Mouse (Mus musculus) thymus, postnatal 0 days (tissue): ENCODE data around the gene Ambp. TPM values are rescaled to one million over a fixed set of nuclear protein-coding genes. Genes with fewer than 3 reads are reported as not detected.

ENCODE experiments used
- DNase-seq: peaks from one replicate; pipeline ENCODE4 v3.0.0-alpha.2; 2015; ENCODE audit warnings: low spot score
- polyA plus RNA-seq: library from polyadenylated mRNA; unstranded; fragments of >200 nt; fragmentation: Nextera tagmentation; extraction: Ambion mirVana; gene quantifications from 2 replicates; pipeline ENCODE4 v1.2.1, GENCODE M21; 2015

Gene Ambp
- 0.31 and 0.85 TPM in 2 replicates for polyA plus RNA-seq

DNA sequence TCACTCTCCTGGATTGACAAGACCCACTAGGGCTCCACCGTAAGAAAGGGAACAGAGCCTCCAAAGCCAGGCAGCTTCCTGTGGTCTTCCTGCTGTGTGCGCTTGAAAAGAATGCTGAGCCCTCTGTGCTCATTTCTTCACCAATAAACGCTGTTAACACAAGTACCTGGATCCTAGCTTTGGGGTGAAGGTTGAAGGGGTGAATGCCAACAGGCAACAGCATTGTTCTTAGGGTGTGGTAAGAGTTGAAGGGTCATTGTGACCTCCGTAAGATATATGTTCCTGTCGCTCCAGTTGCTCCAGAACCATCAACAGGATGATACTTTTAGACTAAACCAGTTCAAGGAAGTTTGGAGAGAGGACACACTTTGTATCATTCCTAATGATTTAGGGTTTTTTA lies at the start of gene Ambp:
Ambp (minus strand) TSS at position 101 of the 400 bp plus-strand sequence.
- no peak for DNase-seq

GRCm38 (mm10) chr4:63203874-63204273 lies 49.3 kb upstream of the Ambp start:
- no peak for DNase-seq

DNA sequence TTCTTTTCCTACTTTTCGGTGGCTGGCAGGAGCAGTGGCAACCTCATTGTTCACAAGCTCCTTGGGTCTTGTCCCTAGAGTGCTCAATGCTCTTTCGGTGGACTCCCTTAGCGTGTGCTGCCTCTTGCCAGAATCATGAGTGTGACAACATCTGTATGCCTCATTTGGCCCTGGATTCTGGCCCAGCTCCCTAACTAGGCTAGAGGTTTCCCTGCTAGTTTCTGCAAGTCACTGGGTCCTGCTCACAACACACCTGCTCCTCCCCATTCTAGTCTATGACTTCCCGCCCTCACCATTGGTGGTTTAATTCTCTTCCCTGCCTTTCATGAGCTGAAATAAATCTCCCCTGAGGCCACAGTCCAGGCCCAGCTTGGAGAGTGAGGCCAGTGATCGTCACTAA lies 44.8 kb upstream of the Ambp start:
- no peak for DNase-seq

- DNase-seq: no peak
These were observed 39.8 kb upstream of the Ambp start for GRCm38 (mm10) chr4:63194366-63194765.

DNA sequence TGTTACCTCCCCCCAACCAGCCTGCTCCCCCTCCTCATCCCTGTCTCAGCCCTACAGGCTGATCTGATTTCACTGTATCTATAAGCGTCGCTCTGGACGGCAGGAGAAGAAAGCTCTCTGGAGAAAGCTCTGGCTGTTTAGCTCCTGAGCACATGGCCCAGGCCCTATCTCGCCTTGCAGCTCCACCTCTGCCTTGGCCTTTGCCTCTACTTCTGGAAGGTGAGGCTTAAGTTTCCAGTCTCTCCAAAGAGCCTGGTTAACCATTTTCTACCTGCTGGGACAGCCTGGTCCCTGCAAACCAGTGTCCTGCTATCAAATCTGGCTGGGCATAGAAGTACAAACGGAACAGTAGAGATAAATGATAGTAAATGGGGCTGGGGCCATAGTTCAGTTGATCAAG lies 37.0 kb upstream of the Ambp start:
- DNase-seq: no peak

GRCm38 (mm10) chr4:63186281-63186870 lies 31.8 kb upstream of the Ambp start:
- DNase-seq: no peak

GRCm38 (mm10) chr4:63181556-63181955 lies 27.0 kb upstream of the Ambp start:
- DNase-seq: peak; percentile 14

- DNase-seq: no peak
These were observed 17.5 kb upstream of the Ambp start, which contains the start of gene Kif12 for GRCm38 (mm10) chr4:63171969-63172685. Kif12 (minus strand) TSS chr4:63172131.

DNA sequence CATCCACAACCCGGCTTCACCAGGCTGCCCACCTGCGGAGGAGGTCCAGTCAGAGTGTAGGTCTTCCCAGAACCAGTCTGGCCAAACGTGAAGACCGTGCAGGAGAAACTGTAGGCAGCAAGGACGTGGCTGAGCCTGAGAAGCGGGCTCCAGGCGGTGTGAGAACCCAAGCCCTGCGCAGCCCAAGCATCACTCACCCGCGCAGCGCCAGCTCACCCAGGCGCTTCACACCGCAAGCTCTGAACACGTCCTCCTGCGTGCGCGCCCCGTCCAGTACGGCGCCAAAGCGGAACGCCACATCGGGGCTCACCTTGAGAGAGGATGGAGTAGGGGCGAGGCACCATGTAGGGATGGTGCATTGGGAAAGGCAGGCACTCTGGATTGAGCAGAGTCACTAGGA lies 16.5 kb upstream of the Ambp start:
- no peak for DNase-seq

GRCm38 (mm10) chr4:63170061-63170460 lies 15.5 kb upstream of the Ambp start:
- DNase-seq: no peak

- peak; percentile 33 for DNase-seq
These were observed 11.7 kb upstream of the Ambp start for GRCm38 (mm10) chr4:63166323-63166722.

GRCm38 (mm10) chr4:63165636-63166035 lies 11.0 kb upstream of the Ambp start:
- no peak for DNase-seq

- peak; percentile 70 for DNase-seq
These were observed 4.5 kb upstream of the Ambp start for GRCm38 (mm10) chr4:63158961-63159592.

GRCm38 (mm10) chr4:63158192-63158591 lies 3.6 kb upstream of the Ambp start:
- DNase-seq: no peak

DNA sequence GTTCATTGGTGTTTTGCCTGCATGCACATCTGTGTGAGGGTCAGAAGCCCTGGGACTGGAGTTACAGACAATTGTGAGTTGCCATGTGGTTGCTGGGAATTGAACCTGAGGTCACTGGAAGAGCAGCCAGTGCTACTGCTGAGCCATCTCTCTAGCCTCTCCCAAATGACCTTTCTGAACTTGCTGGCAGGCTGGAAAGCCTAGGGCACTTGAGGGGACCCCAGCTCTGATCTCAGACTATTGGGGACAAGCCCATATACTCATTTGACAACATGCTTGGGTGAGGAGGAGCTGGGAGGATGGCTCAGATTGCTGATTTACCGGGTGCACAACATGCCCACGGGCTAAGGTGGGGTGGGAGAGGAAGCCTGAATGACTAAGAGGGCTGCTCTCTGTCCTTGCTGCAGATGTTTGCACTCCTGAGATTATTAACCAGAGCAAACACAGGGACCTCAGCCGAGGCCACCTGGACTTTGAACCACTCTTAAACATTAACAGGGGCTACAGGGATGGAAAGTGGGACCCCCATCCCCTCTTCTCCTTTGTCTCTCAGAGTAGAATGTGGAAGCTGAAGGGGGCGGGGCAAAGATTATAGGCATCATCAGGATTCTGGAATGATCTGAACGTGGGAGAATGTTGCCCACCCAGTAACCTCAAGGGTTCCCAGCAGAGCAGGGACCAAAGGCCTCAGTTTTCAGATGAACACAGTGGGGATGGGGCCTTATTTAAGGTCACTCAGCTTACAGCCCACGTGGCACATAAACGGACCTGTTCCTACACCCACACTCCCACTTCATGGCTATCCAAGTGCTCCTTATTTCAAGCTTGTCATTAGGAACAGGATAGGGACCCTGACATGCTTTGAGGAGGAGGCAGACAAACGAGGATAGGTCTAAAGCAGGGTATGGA lies 2.4 kb upstream of the Ambp start:
- no peak for DNase-seq

DNA sequence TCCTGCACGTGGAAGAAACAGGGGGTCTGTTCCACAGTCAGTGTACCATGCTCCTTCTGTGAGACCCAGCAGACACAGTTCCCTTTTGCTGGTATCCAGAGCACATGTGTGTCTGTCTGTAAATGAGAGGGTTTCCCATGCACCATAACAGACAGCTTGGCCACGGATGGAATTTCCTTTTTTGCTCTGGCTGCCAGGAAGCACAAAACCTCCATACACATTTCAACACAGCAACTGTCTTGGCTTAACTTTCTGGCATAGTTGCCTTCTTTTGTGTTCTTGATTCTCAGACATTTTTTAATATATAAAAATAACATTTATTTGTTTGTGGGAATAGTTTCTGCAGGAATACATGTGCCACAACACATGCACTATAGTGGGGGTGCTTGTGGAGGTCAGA lies 997 bp upstream of the Ambp start:
- no peak for DNase-seq

GRCm38 (mm10) chr4:63154028-63154427 lies 571 bp downstream of the Ambp start:
- no peak for DNase-seq

DNA sequence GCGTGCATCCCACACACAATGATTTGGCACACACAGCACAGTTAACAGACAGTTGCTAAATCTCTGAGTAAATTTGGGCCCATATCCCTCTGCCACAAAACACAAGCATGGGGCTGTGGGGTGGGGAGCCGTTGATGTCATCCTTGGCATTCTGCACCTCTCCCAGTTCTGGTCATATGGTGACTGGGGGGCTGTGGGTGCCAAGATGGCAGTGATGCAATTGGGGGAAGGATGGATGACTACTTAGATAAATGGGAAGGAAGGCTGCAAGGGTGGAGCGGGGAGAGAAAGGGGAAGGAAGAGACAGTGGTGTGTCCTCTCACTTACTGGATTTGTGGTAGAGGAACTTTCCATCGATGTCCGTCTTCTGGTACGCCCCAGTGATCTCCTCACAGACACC lies 3.5 kb downstream of the Ambp start:
- no peak for DNase-seq

GRCm38 (mm10) chr4:63147268-63147667 lies 7.3 kb downstream of the Ambp start:
- no peak for DNase-seq

DNA sequence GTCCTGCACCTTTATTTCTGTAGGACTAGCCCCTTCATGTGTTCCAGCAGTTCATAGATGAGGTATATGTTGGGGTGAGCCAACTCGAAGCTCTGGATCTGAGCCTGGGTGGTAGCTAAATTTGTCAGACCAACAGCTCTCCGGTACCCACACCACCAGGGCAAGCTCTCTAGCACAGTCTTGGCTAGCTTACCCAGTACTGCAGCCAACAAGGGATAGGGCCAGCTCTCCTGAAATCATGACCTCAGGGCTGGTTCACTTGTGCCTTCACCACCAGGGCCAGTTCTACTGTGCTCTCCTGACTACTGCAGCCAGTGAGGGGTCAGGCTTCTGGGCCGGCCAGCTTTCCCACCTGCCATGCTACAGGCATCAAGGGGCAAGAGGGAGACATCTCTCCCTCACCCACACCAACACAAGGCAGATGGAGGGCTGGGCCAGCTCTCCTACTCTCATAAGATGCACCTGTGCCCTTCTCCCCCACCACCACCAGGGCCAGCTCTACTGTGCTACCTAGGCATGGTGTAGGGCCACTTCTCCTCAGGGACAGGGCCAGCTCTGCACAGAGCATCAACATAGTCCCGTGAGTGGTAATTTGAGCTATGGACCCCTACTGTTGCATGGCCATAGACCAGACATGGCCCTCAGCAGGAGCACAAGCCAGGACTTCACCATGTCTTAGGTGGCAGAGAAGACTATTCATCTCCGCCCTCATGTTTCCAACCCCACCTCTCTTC lies 24.5 kb downstream of the Ambp start:
- no peak for DNase-seq
